Mouse (Mus musculus): Measurements from ENCODE around the gene Mas1.

DNA sequence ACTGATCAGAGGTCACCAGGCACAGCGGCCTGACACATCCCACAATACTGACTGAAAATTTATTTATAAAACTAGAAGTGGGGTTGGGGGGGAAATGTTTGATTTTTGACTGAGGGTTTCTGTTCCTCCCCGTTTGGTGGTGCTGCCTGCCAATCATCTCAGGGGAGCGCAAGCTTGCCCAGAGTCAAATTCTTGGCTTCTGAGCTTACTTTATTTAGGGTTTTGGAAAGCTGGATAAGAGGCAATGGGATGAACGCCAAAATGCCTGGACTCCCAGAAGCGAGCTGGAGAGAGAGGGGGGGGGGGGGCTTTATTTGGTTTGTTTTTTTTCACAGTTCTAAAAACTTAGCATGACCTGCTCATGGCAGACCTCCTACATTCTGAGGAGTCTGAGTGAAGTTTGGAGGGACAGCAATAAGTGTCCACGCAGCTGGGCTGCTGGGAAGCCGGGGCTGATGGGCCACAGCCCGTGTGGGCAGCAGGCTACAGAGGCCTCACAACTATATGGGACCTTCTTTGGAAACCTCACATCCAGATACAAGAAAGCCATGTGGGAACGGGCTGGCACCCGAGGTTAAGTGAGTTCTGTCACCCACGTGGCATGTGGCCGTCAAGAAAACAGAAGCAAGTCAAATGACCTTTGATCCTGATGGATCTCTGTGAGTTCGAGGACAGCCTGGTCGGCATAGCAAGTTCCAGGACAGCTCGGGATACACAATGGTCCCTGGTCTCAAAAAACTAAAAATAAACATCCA lies 19.3 kb upstream of the Mas1 start:
- no peak for TF ChIP-seq CTCF (IDR thresholded peaks at IDR 0.05 in 2 of 3, conservative IDR thresholded peaks at IDR 0.05 in 1 of 3; ENCODE audit: control insufficient read depth in 1 of 3, insufficient read depth in 1 of 3, low read depth in 2 of 3, low read length in 3 of 3, poor library complexity in 1 of 3, severe bottlenecking in 1 of 3)
- TF ChIP-seq USF1 (IDR thresholded peaks at IDR 0.05; ENCODE audit: low read depth, low read length) = no peak
- TF ChIP-seq POLR2AphosphoS2 (IDR thresholded peaks at IDR 0.05; ENCODE audit: low read length) = no peak
- TF ChIP-seq GATA1 (IDR thresholded peaks at IDR 0.05; ENCODE audit: low read depth, low read length) = no peak
- no peak for TF ChIP-seq POLR2A (IDR thresholded peaks at IDR 0.05; ENCODE audit: control insufficient read depth in 1 of 2, insufficient read depth in 1 of 2, low read depth in 1 of 2, low read length in 2 of 2, poor library complexity in 1 of 2)
- no peak for TF ChIP-seq KAT2A (conservative IDR thresholded peaks at IDR 0.05; ENCODE audit: low read depth, low read length)
- TF ChIP-seq TCF12 (IDR thresholded peaks at IDR 0.05; ENCODE audit: low read depth, low read length) = no peak
- no peak for TF ChIP-seq ZKSCAN1 (IDR thresholded peaks at IDR 0.05; ENCODE audit: low read depth, low read length)
- no peak for TF ChIP-seq EP300 (IDR thresholded peaks at IDR 0.05; ENCODE audit: low read depth in 1 of 2, low read length in 2 of 2)
